Mouse (Mus musculus): ENCODE measurements around the gene Baz2a.

DNA sequence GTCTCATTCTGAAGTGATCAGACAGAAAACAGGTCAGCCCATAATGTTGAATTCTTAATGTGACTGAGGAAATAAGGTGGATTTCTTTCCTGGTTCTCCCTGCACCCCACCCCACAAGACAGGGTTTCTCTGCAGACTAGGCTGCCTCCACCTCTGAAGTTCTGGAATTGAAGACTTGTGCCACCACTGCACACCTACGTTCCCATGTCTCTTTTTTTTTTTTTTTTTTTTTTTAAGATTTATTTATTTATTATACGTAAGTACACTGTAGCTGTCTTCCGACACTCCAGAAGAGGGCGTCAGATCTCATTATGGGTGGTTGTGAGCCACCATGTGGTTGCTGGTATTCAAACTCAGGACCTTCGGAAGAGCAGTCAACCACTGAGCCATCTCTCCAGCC, 25.3 kb upstream of the Baz2a start:
- TF ChIP-seq CTCF (IDR thresholded peaks at IDR 0.05), result no peak
- TF ChIP-seq EP300 (IDR thresholded peaks at IDR 0.05), result no peak

All from lung, postnatal 0 days (tissue).